Mouse (Mus musculus) heart, adult 2 months (tissue): ENCODE results near the gene Dcp1b.

Experiments
- CTCF ChIP-seq: fragments of 200-600 bp; IDR thresholded peaks from 2 replicates; pipeline ENCODE4 v1.8.1; 2022; ENCODE audit warnings: antibody characterized with exemption, mild to moderate bottlenecking, moderate library complexity
- EP300 ChIP-seq: fragments of 200-500 bp; IDR thresholded peaks from 2 replicates; pipeline ENCODE4 v1.6.1; 2011; ENCODE audit warnings: low read depth, low read length, control low read depth; ENCODE audit not compliant: insufficient read depth
- POLR2A ChIP-seq: fragments of 200-500 bp; IDR thresholded peaks from 2 replicates; pipeline ENCODE4 v1.6.1; 2011; ENCODE audit warnings: mild to moderate bottlenecking, low read depth, low read length, control low read depth; ENCODE audit not compliant: insufficient read depth

- TF ChIP-seq CTCF = no peak
- TF ChIP-seq EP300 = no peak
- TF ChIP-seq POLR2A = no peak
Observed at GRCm38 (mm10) chr6:119225731-119226130, 50.7 kb downstream of the Dcp1b start.
